Comparison of ENCODE assay signal across 20 mouse cellular contexts in genomic region chr8:125391685-125392084, GRCm38 (mm10).
DNase-seq lines count a peak whose midpoint lies in the region; ATAC-seq and TF ChIP-seq lines count a peak whose summit lies in the region.
"Had no signal": no experiment of that assay in that cellular context is flagged by ENCODE, and none has a peak within 500 bp of the region (broad histone marks: within the 10 kb centered on the region; RNA-seq: fewer than 3 reads in every experiment).

No protein-coding gene starts in this region.

- no peak for ATAC-seq in heart, embryonic 11.5 days (replicated peaks; ENCODE audit: insufficient number of reproducible peaks, low FRiP score, low TSS enrichment)
- ATAC-seq: intestine, postnatal 0 days; midbrain, embryonic 16.5 days had no signal

- intact Hi-C loops in gastrocnemius, postnatal 36 days (cut with DNase I) = loop anchor here (2.0 kb wide), 1 partner anchor 23 kb away; no protein-coding TSS in a partner anchor

- no peaks in the 10 kb centered on the region for H3K27me3 ChIP-seq in heart, embryonic 11.5 days (ENCODE audit: control insufficient read depth, insufficient read depth, low read length)
- H3K27me3 ChIP-seq in spleen, adult 2 months (ENCODE audit: control insufficient read depth, insufficient read depth, low read length) = no peaks in the 10 kb centered on the region
- H3K27me3 ChIP-seq: hindbrain, embryonic 15.5 days; stomach, embryonic 15.5 days had no signal

- H3K4me2 ChIP-seq in heart, embryonic 11.5 days = no peak overlapping the region; the same call in 1 of the 2 replicates
- H3K4me2 ChIP-seq: forebrain, embryonic 12.5 days; hindbrain, embryonic 15.5 days; stomach, embryonic 15.5 days had no signal

- no peak for TF ChIP-seq CTCF in layer of hippocampus, adult 2 months (conservative IDR thresholded peaks at IDR 0.05)
- TF ChIP-seq CTCF in spleen, adult 2 months (IDR thresholded peaks at IDR 0.05; ENCODE audit: extremely low read depth, insufficient read depth, insufficient read length, insufficient replicate concordance) = no peak
- TF ChIP-seq CTCF in olfactory bulb, adult 2 months (IDR thresholded peaks at IDR 0.05; ENCODE audit: insufficient read depth, low read depth, low read length) = no peak

- WGBS in heart, embryonic 11.5 days (ENCODE audit: insufficient replicate concordance) = 43% methylated on average over 7 of the region's 7 CpGs
- WGBS in spleen, adult 2 months = 53% methylated on average over 7 of the region's 7 CpGs
- WGBS in olfactory bulb, adult 2 months = 83% methylated on average over 7 of the region's 7 CpGs

- H3K36me3 ChIP-seq in heart, embryonic 11.5 days (ENCODE audit: control insufficient read depth, insufficient read depth, low read length) = no peaks in the 10 kb centered on the region
- no peaks in the 10 kb centered on the region for H3K36me3 ChIP-seq in spleen, adult 2 months (ENCODE audit: control insufficient read depth, insufficient read depth, low read length)
- H3K36me3 ChIP-seq: forebrain, embryonic 12.5 days; G1E; hindbrain, embryonic 15.5 days; stomach, embryonic 15.5 days had no signal

- H3K4me1 ChIP-seq in heart, embryonic 11.5 days (ENCODE audit: control insufficient read depth, insufficient read depth, low read length) = peaks cover 43% of the 10 kb centered on the region
- H3K4me1 ChIP-seq in spleen, adult 2 months (ENCODE audit: control insufficient read depth, insufficient read depth, insufficient read length) = peaks cover 8% of the 10 kb centered on the region; the same call in 1 of the 2 replicates
- peaks cover 21% of the 10 kb centered on the region for H3K4me1 ChIP-seq in olfactory bulb, adult 2 months (ENCODE audit: control insufficient read depth, insufficient read depth, low read length)

- no peak for TF ChIP-seq POLR2A in spleen, adult 2 months (IDR thresholded peaks at IDR 0.05; ENCODE audit: low read depth, low read length)
- no peak for TF ChIP-seq POLR2A in olfactory bulb, adult 2 months (IDR thresholded peaks at IDR 0.05; ENCODE audit: insufficient read depth, low read depth, low read length)

- 0 out of 2 replicates have a peak overlapping the region, but pooled peaks have one; percentile 10 for H3K9ac ChIP-seq in heart, embryonic 11.5 days (ENCODE audit: low read depth, low read length)
- H3K9ac ChIP-seq: forebrain, embryonic 12.5 days; hindbrain, embryonic 15.5 days; stomach, embryonic 15.5 days had no signal

- no peak overlapping the region for H3K27ac ChIP-seq in heart, embryonic 11.5 days (ENCODE audit: low read depth, low read length)
- H3K27ac ChIP-seq in layer of hippocampus, adult 2 months = peak overlapping the region; percentile 82; the same call in 1 of the 2 replicates
- 0 out of 2 replicates have a peak overlapping the region, but pooled peaks have one; percentile 21 for H3K27ac ChIP-seq in spleen, adult 2 months (ENCODE audit: insufficient read depth, low read length)
- peak overlapping the region; percentile 47; the same call in 1 of the 2 replicates for H3K27ac ChIP-seq in olfactory bulb, adult 2 months (ENCODE audit: insufficient read depth, low read depth, low read length)
- H3K27ac ChIP-seq: forebrain, embryonic 12.5 days; kidney, postnatal 0 days; stomach, embryonic 15.5 days had no signal

- no peak overlapping the region for H3K4me3 ChIP-seq in heart, embryonic 11.5 days (ENCODE audit: low read depth, low read length)
- H3K4me3 ChIP-seq in layer of hippocampus, adult 2 months = no peak overlapping the region
- peak overlapping the region; percentile 10; the same call in 1 of the 2 replicates for H3K4me3 ChIP-seq in spleen, adult 2 months (ENCODE audit: extremely low read depth, insufficient read depth, insufficient read length)
- no peak overlapping the region for H3K4me3 ChIP-seq in olfactory bulb, adult 2 months (ENCODE audit: insufficient read depth, low read depth, low read length)
- H3K4me3 ChIP-seq: forebrain, embryonic 12.5 days; hindbrain, embryonic 15.5 days; stomach, embryonic 15.5 days had no signal

- no peaks in the 10 kb centered on the region for H3K9me3 ChIP-seq in heart, embryonic 11.5 days (replicated peaks; ENCODE audit: control insufficient read depth, low read length)
- H3K9me3 ChIP-seq: forebrain, embryonic 12.5 days; hindbrain, embryonic 15.5 days; stomach, embryonic 15.5 days had no signal

- no peak for DNase-seq in heart, adult 18-20 months
- DNase-seq in layer of hippocampus, adult 2 months (ENCODE audit: low spot score in 2 of 2) = no peak
- no peak for DNase-seq in layer of hippocampus, adult 9-10 months (ENCODE audit: low spot score)
- DNase-seq in spleen, adult 2 months (ENCODE audit: low read depth in 1 of 2, low spot score in 2 of 2) = no peak
- DNase-seq in spleen, postnatal 10 days (ENCODE audit: low spot score in 2 of 2) = no peak
- DNase-seq in gastrocnemius, postnatal 36 days = no peak
- DNase-seq: adrenal gland, adult 2 months; cerebellum, adult 9-11 months; gastrocnemius, postnatal 25 days; lung, adult 18-20 months; lung, postnatal 4 days had no signal
